In the genomic region with DNA sequence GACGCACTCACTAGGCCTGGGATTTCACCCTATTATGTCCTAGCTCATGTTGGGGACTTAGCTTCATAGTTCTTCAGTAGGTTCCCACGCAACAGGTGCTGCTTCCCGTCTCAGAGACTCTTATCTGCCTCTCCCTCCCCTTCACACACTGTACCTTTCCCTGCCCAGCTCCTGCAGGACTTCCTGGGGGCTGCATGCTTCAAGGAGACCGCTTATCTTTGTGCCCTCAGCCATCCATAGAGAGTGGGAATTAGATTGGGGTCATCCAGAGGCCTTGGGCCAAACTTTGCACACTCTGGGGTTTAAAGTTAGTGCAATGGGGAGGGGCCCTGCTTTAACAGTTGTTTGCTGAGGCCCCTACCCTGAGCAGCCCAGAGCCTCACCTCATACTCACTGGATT, we compare ENCODE assay signal across 19 mouse cellular contexts. TPM values are rescaled to one million over a fixed set of nuclear protein-coding genes. Genes with fewer than 3 reads are reported as not detected.
DNase-seq lines count a peak whose midpoint lies in the region; ATAC-seq lines count a peak whose summit lies in the region.
"Had no signal": no experiment of that assay in that cellular context is flagged by ENCODE, and none has a peak within 500 bp of the region (broad histone marks: within the 10 kb centered on the region; RNA-seq: fewer than 3 reads in every experiment).

No protein-coding gene starts in this region.

- DNase-seq in forebrain, embryonic 10.5 days (ENCODE audit: extremely low spot score, low spot score) = no peak
- no peak for DNase-seq in kidney, postnatal 10 days
- DNase-seq in neural tube, embryonic 10.5 days (ENCODE audit: extremely low spot score, low spot score) = no peak
- no peak for DNase-seq in urinary bladder, postnatal 4 days (ENCODE audit: low spot score in 2 of 2)
- DNase-seq: adrenal gland, adult 8-10 months; cerebellum, adult 9-11 months; gastrocnemius, postnatal 10 days; heart, adult 18-20 months; kidney, postnatal 25 days; lung, adult 2 months; spleen, adult 18-20 months had no signal

- 0 out of 2 replicates have a peak overlapping the region, but pooled peaks have one; percentile 8 for H3K27ac ChIP-seq in forebrain, embryonic 10.5 days
- no peak overlapping the region for H3K27ac ChIP-seq in forebrain, embryonic 12.5 days
- H3K27ac ChIP-seq in kidney, embryonic 16.5 days (ENCODE audit: low read length) = peak overlapping the region; percentile 61
- H3K27ac ChIP-seq in neural tube, embryonic 15.5 days (replicated peaks) = 0 out of 2 replicates have a peak overlapping the region, but pooled peaks have one; percentile 28
- H3K27ac ChIP-seq: liver, embryonic 12.5 days had no signal

- peaks cover 11% of the 10 kb centered on the region; the same call in 1 of the 2 replicates for H3K27me3 ChIP-seq in forebrain, embryonic 10.5 days (ENCODE audit: poor library complexity, severe bottlenecking)
- peaks cover 34% of the 10 kb centered on the region for H3K27me3 ChIP-seq in forebrain, embryonic 12.5 days
- no peaks in the 10 kb centered on the region for H3K27me3 ChIP-seq in kidney, embryonic 16.5 days (ENCODE audit: insufficient read depth, low read length)
- no peaks in the 10 kb centered on the region for H3K27me3 ChIP-seq in neural tube, embryonic 15.5 days (replicated peaks)
- H3K27me3 ChIP-seq: Patski had no signal

- no peaks in the 10 kb centered on the region for H3K36me3 ChIP-seq in forebrain, embryonic 10.5 days (replicated peaks)
- H3K36me3 ChIP-seq in forebrain, embryonic 12.5 days (replicated peaks) = no peaks in the 10 kb centered on the region
- no peaks in the 10 kb centered on the region for H3K36me3 ChIP-seq in kidney, embryonic 16.5 days (ENCODE audit: insufficient read depth, low read length)
- no peaks in the 10 kb centered on the region for H3K36me3 ChIP-seq in neural tube, embryonic 15.5 days
- H3K36me3 ChIP-seq: liver, embryonic 12.5 days had no signal

- peaks cover 82% of the 10 kb centered on the region for H3K4me1 ChIP-seq in forebrain, embryonic 10.5 days
- H3K4me1 ChIP-seq in forebrain, embryonic 12.5 days = peaks cover 56% of the 10 kb centered on the region
- peaks cover 78% of the 10 kb centered on the region for H3K4me1 ChIP-seq in kidney, embryonic 16.5 days (ENCODE audit: insufficient read depth, low read length)
- H3K4me1 ChIP-seq in neural tube, embryonic 15.5 days = peaks cover 66% of the 10 kb centered on the region

- no peak overlapping the region for H3K9ac ChIP-seq in forebrain, embryonic 12.5 days
- H3K9ac ChIP-seq in kidney, embryonic 16.5 days (replicated peaks; ENCODE audit: low read length) = no peak overlapping the region
- no peak overlapping the region for H3K9ac ChIP-seq in neural tube, embryonic 15.5 days (replicated peaks)
- H3K9ac ChIP-seq: liver, embryonic 12.5 days had no signal

- 81% methylated on average over 4 of the region's 4 CpGs for WGBS in forebrain, embryonic 10.5 days
- 80% methylated on average over 4 of the region's 4 CpGs for WGBS in forebrain, embryonic 12.5 days
- WGBS in kidney, embryonic 16.5 days = 64% methylated on average over 4 of the region's 4 CpGs
- 84% methylated on average over 4 of the region's 4 CpGs for WGBS in neural tube, embryonic 15.5 days

- H3K4me2 ChIP-seq in forebrain, embryonic 12.5 days = no peak overlapping the region
- no peak overlapping the region for H3K4me2 ChIP-seq in kidney, embryonic 16.5 days (replicated peaks; ENCODE audit: low read depth, low read length)
- H3K4me2 ChIP-seq in neural tube, embryonic 15.5 days = no peak overlapping the region
- H3K4me2 ChIP-seq: liver, embryonic 12.5 days had no signal

- H3K4me3 ChIP-seq in forebrain, embryonic 10.5 days = no peak overlapping the region
- no peak overlapping the region for H3K4me3 ChIP-seq in forebrain, embryonic 12.5 days (replicated peaks)
- H3K4me3 ChIP-seq in kidney, embryonic 16.5 days (ENCODE audit: low read length) = no peak overlapping the region
- no peak overlapping the region for H3K4me3 ChIP-seq in neural tube, embryonic 15.5 days (replicated peaks)
- H3K4me3 ChIP-seq: liver, embryonic 12.5 days had no signal

- no peak for ATAC-seq in forebrain, embryonic 12.5 days (ENCODE audit: low FRiP score)
- peak; percentile 11; the same call in 1 of the 2 replicates for ATAC-seq in kidney, embryonic 16.5 days (ENCODE audit: low FRiP score, low TSS enrichment)
- ATAC-seq in neural tube, embryonic 15.5 days (ENCODE audit: low FRiP score) = no peak
- no peak for ATAC-seq in CD4-positive, CD25-positive, alpha-beta regulatory T cell, adult 4 months
- ATAC-seq: forebrain, embryonic 14.5 days; inflammation-experienced regulatory T-cells, adult 6 months; liver, embryonic 12.5 days; Patski had no signal

- no peaks in the 10 kb centered on the region for H3K9me3 ChIP-seq in forebrain, embryonic 10.5 days
- no peaks in the 10 kb centered on the region for H3K9me3 ChIP-seq in forebrain, embryonic 12.5 days
- no peaks in the 10 kb centered on the region for H3K9me3 ChIP-seq in kidney, embryonic 16.5 days (ENCODE audit: low read length)
- no peaks in the 10 kb centered on the region for H3K9me3 ChIP-seq in neural tube, embryonic 15.5 days (replicated peaks)
- H3K9me3 ChIP-seq: liver, embryonic 12.5 days had no signal

RNA-seq across cellular contexts. Expression of gene Dnmt3a, which starts 21.1 kb away (rescaled TPM):
- polyA plus RNA-seq in forebrain, embryonic 10.5 days (2016; fragmentation: Nextera tagmentation; extraction: Ambion mirVana) = 117 and 119 TPM in 2 replicates
- 139 and 146 TPM in 2 replicates for polyA plus RNA-seq in forebrain, embryonic 12.5 days (2016; fragmentation: Nextera tagmentation; extraction: Ambion mirVana)
- 82.9 and 88.1 TPM in 2 replicates for polyA plus RNA-seq in kidney, embryonic 16.5 days (2015; fragmentation: Nextera tagmentation; extraction: Ambion mirVana)
- polyA plus RNA-seq in neural tube, embryonic 15.5 days (2015; fragmentation: Nextera tagmentation; extraction: Ambion mirVana) = 116 and 134 TPM in 2 replicates
- 10 to 100 TPM; 27.3 to 27.4 TPM for polyA plus RNA-seq in CD4-positive, CD25-positive, alpha-beta regulatory T cell, adult 4 months (2017; shearing (Covaris generic))
